Mouse (Mus musculus): Measurements from ENCODE around the gene Stx8.

Stx8 gene

DNA sequence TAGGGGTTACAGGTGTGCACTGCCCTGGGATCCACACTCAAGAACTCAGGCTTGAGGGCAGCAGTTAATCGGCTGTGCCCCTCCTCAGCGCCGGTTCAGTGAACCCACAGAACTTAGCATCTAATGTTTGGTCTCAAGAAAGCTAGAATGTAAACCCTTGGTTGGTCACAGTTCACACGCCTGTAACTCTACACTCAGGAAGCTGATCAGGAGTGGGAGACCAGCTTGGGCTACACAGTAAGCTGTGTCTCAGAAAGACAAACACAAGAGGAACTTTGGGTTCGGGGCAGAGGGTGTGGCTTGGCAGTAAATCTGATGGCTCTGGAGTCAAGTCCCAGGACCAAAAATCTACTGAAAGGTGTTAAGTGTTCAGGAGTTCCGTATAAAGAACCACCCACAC, 17.6 kb downstream of the Stx8 start:
- DNase-seq, result no peak

DNA sequence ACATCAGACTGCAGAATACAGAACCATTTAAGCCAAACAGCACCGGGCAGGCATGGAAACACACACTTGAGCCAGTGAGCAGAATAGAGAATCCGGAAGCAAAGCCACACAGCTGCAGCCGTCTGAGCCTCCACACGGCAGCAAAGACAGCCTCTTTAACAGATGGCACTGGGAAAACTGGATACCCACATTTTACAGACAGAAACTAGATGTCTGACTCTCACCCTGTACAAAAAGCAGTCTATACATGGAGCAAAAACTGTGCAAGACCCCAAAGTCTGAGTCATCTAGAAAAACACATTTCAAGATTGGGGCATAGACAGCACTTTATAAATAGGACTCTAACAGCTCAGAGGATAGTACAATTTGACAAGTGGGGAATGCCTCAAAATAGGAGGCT, 25.2 kb downstream of the Stx8 start:
- no peak for DNase-seq

DNA sequence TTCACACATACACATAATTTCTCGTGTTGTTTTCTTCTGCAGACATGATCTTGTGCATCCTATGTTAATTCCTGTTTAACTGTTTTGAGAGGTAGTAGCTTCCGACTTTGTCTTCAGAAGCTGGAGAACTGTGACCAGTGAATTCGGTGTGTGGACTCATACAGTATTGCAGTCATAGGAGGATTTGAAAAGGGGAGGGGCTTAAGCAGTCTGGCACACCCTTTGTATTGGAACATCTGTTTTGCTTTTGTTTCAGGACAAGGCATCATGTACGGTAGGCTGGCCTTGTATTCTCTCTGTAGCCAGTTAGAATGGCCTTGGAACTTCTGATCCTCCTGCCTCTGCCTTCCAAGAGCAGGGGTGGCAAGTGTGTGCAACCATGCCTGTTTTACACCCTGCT, 30.0 kb downstream of the Stx8 start:
- no peak for DNase-seq

DNA sequence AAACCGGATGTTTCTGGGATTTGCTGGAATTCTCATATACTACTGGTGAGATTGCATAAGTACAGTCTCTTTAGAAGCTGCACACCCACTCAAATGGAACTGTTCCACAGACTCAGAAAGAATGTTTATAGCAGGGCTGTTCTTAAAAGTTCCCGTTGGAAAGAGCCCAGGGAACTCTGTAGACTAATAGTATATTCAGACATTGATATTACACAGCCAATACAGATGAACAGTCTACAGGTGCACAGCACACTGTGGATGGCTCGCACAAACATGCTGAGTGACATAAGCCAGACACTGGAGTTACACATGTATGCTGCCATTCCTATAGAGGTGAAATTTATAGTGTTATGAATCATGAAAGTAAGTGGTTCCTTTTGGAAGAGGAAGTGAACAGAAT, 32.9 kb downstream of the Stx8 start:
- DNase-seq, result no peak

- peak; percentile 18 to 24 for DNase-seq
Measured at GRCm38 (mm10) chr11:67999629-68000028, 33.6 kb downstream of the Stx8 start.

DNA sequence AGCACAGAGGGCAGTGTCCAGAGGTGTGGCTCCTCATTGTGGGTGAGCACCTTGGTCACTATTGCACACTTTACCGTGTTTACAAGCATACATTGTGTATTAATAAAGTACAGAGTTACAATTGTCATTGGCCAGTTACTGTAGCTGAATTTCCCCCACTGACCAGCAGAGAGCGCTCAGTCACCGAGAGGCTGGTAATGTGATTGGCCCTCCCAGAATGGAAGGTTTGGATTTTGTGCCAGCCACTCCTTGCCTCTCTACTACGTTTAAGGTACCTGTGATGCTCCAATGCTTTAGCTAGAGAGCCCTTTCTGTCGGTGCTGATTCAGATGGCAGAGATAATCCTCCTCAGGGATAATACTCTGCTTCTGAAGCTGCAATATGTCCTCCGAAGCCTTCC, 38.2 kb downstream of the Stx8 start:
- peak; percentile 87 to 90 for DNase-seq

DNA sequence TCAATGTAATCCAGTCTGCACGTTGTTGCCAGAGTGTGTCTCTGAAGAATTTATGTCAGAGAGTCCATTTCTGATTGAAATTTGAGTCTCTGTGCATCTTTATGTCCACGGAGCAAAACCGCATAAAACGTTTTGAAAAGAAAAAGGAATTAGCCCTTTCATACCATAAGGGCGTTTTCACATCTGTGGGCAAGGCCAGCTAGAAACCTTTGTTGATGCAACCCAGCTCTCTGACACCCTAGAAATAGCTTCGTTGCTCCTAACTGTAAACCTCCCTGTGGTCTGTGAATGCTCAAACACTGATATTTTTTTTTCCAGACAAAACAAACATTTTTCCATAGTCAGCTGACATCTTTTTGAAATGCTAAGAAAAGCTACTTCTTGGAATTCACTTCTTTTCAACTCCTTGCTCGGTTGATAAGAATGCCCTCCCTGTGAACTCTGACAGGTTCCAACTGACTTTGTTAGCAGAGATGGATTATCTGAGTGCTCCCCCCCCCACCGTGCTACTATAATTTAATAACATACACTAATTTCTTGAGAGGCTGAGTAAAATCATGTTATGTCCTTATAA, 40.3 kb downstream of the Stx8 start:
- DNase-seq, result no peak

DNA sequence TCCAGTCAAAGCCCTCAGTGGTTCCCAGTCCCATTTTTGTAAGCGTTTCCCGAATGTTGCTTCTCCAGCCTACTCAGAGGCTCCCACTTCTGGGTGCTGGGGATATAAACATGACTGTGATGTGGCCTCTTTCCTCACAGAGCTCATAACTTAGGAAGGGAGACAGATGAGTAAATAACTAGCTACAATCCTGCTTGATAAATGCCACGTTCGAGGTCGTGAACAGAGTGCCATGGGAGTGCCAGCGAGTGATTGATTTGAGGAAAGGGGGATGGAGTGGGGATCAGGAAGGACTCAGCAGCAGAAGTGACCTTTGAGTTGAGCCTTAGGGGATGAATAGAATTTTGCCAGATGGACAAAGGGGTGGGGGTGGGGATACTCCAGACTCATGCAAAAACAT, 41.7 kb downstream of the Stx8 start:
- no peak for DNase-seq

DNA sequence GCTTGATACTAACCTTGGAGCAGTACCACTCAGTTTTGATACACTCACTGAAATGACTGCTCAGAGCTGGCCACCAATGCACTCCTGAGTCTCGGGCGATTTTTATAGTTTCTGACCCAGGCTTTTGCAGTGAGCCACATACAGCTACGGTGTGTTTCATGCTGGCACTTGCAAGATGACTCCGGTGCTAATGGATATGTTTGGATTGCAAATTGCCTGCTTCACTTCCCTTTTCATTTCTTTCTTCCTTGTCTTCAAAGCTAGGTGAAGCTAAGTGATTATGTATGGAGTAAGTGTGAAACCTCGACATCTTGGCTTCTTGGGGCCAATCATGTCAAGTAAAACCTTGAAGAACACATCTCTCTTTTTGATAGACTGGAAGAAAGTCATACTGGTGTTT, 43.4 kb downstream of the Stx8 start:
- DNase-seq, result no peak

- no peak for DNase-seq
Measured at GRCm38 (mm10) chr11:68012207-68012606, 46.2 kb downstream of the Stx8 start.

- no peak for DNase-seq
Measured at GRCm38 (mm10) chr11:68018191-68018590, 52.2 kb downstream of the Stx8 start.

- DNase-seq, result no peak
Measured at GRCm38 (mm10) chr11:68019156-68019555, 53.2 kb downstream of the Stx8 start.

DNA sequence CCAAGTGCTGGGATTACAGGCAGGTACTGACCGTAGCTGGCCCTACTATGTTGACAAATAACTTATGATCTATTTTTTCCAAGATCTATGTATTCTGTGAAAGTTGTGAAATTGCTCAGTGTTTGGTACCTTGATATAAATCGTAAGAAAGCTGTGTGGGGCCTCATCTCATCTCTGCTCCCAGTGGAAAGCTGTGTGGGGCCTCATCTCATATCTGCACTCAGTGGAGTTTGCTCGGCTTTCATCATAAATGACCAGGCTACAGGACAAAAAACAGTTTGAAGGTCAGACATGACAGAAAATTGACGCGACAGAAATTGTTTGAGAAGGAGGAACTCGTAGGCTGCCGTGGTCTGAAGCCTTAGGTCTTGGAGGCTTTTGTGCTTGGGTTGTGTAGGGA, 56.0 kb downstream of the Stx8 start:
- DNase-seq, result no peak

GRCm38 (mm10) chr11:68022895-68023294, 56.9 kb downstream of the Stx8 start:
- no peak for DNase-seq

DNA sequence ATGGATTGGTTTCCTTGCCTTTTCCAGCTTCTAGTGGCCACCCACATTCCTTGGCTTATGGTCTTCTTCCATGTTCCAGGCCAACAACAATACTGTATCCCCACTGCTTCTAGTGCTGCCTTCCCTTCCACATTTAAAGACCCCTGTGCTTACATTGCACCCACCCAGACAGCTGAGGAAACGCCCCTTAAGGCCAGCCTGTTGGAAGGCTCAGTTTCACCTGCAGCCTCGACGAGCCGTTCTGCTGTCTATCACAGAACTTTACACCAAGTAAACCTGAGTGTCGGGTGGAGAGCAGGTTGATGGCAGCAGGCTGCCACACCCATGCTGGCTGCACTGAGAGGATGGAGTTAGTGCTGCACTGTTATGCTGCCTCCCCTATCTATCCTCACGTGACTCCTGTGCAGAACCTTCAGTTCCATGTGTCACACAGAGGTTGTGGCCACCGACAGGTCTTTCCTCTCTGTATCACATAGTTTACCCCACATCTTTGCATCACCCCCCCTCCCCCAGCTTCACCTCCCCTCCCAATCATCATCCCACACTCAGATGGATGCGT, 57.9 kb downstream of the Stx8 start:
- no peak for DNase-seq

DNA sequence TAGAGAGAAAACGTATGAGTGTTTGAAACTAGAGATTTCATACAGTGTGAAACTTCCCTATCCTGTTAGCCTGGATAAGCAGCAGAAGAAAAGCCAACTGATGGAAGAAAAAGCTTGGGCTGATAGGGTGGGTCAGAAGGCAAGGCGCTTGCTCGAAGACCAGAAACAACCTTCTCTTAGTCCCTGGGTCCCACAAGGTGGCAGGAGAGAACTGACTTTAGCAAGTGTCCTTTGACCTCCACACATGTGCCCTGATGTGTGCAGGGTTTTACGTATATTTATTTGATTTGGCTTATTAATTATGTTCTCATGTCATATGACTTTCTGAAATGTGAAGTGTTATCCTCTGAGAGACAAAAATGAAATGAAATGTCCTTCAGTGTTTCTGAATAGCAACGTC, 60.6 kb downstream of the Stx8 start:
- DNase-seq, result no peak

GRCm38 (mm10) chr11:68029079-68029478, 63.1 kb downstream of the Stx8 start:
- DNase-seq, result no peak

GRCm38 (mm10) chr11:68029871-68030270, 63.9 kb downstream of the Stx8 start:
- no peak for DNase-seq

- DNase-seq, result peak; percentile 25 to 50
Measured at GRCm38 (mm10) chr11:68030771-68031170, 64.8 kb downstream of the Stx8 start.

GRCm38 (mm10) chr11:68032448-68032847, 66.5 kb downstream of the Stx8 start:
- no peak for DNase-seq

- peak; percentile 29 to 34 for DNase-seq
Measured at GRCm38 (mm10) chr11:68033331-68033926, 67.4 kb downstream of the Stx8 start.

GRCm38 (mm10) chr11:68034422-68034821, 68.4 kb downstream of the Stx8 start:
- no peak for DNase-seq

- no peak for DNase-seq
Measured at GRCm38 (mm10) chr11:68035303-68035891, 69.4 kb downstream of the Stx8 start.

Measured in cerebellum, postnatal 14 days (tissue).